Mouse (Mus musculus) CH12.LX (cell line): ENCODE data around the gene Rab2b.
"Not testable (repeated sequence)": the region's sequence is repeated elsewhere in the genome, so short reads cannot be mapped to it uniquely, and the experiment has no call there.

Experiments
- CHD2 ChIP-seq: IDR thresholded peaks from 2 replicates; pipeline ENCODE4 v1.6.1; 2011; ENCODE audit warnings: low read length, improper control_type of control experiment
- EP300 ChIP-seq: IDR thresholded peaks from 2 replicates; pipeline ENCODE4 v1.6.1; 2011; ENCODE audit warnings: low read length, improper control_type of control experiment
- ETS1 ChIP-seq: conservative IDR thresholded peaks from 2 replicates; pipeline ENCODE4 v1.6.1; 2012; ENCODE audit warnings: low read depth, mild to moderate bottlenecking, inconsistent platforms, low read length, improper control_type of control experiment, moderate library complexity
- JUND ChIP-seq: conservative IDR thresholded peaks from 2 replicates; pipeline ENCODE4 v1.6.1; 2011; ENCODE audit warnings: low read depth, low read length, improper control_type of control experiment
- MAZ ChIP-seq: IDR thresholded peaks from 2 replicates; pipeline ENCODE4 v1.6.1; 2012; ENCODE audit warnings: low read depth, mild to moderate bottlenecking, inconsistent platforms, low read length, improper control_type of control experiment, moderate library complexity
- POLR2A ChIP-seq: IDR thresholded peaks from 2 replicates; pipeline ENCODE4 v1.6.1; 2011; ENCODE audit warnings: low read depth, mild to moderate bottlenecking, improper control_type of control experiment, low read length
- SMC3 ChIP-seq: IDR thresholded peaks from 2 replicates; pipeline ENCODE4 v1.6.1; 2011; ENCODE audit warnings: low read depth, low read length, improper control_type of control experiment
- ZNF384 ChIP-seq: IDR thresholded peaks from 2 replicates; pipeline ENCODE4 v1.6.1; 2012; ENCODE audit warnings: low read depth, low read length, improper control_type of control experiment, inconsistent platforms

- TF ChIP-seq POLR2A, ETS1, CHD2, JUND, SMC3, MAZ, EP300, ZNF384: not testable (repeated sequence)
Observed at GRCm38 (mm10) chr14:52303517-52303916, 24.2 kb upstream of the Rab2b start.
